Mouse (Mus musculus) olfactory bulb, adult 2 months (tissue): ENCODE data around the gene Olfr31.

Experiments used
- CTCF ChIP-seq: fragments of 200-500 bp; IDR thresholded peaks from 2 replicates; pipeline ENCODE4 v1.5.1; 2012; ENCODE audit warnings: low read depth, mild to moderate bottlenecking, low read length, moderate library complexity; ENCODE audit not compliant: insufficient read depth
- POLR2A ChIP-seq: fragments of 200-500 bp; IDR thresholded peaks from 2 replicates; pipeline ENCODE4 v1.6.1; 2012; ENCODE audit warnings: mild to moderate bottlenecking, low read depth, low read length, moderate library complexity; ENCODE audit not compliant: insufficient read depth

DNA sequence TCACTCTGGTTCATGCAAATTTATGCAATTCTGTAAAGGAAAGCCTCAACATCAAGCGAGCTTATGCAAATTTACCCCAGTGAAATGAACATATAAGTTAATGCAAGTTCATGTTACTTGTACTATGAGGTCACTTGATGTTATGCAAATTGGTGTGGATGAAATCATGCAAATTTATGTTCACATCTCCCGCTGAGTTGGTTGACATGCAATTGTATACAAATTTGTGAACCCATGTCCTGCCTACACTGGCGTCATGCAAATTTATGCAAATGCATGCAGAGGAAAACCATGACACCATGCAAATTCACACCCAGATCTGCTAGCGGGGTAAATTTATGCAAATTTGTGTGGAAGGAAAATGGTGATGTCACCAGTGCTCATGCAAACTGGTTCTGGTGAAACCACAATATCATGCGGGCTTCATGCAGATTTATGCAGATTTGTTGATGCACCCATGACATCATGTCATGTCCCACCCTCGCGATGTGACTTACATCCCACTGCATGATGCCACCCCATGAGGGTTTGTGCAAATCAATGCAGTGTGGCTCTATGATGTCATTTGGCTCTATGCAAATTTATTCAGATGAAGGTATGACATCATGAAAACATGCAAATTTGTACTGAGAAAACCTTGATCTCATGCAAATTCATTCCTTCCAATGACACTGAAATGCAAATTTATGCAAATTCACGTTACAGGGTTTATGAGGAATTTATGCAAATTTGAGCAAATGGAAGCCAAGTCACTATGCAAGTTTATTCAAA, 31.3 kb downstream of the Olfr31 start:
- TF ChIP-seq POLR2A (no peak), CTCF (no peak)
